Mouse (Mus musculus): Measurements from ENCODE around the gene Eef2.

DNA sequence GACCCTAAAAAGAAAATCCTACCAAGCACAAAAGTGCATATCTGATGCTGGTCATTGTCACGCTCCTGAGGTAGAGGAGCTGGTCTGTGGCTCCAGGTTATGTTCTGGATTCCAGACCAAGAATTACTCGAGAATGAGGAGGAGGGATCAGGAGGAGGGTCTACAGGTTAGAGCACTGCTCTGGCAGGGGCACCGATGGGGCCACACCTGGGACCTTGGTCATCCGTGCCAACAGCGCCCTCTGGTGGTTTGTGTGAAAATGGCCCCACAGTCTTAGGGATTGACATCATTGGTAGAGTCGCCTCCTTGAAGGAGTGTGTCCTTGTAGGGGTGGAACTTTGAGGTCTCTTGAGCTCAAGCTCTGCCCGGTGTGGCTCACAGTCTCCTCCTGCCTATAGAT lies 41.5 kb downstream of the Eef2 start:
- peak; percentile 92 for TF ChIP-seq CTCF (IDR thresholded peaks at IDR 0.05; ENCODE audit: low read depth, low read length)
- TF ChIP-seq POLR2A (IDR thresholded peaks at IDR 0.05; ENCODE audit: borderline replicate concordance, low read depth, low read length): no peak
